Mouse (Mus musculus) stomach, embryonic 14.5 days (tissue): ENCODE measurements at regions not wholly inside any gene's neighbourhood (a gene's known extent, or its start where the extent isn't known, plus 50 kb on each side); places are given as distances from the start of the nearest gene placed in this dataset.

Source experiments
- ATAC-seq: fragments of 200-750 bp; cut with Nextera tagmentation; 2 replicates; pipeline ENCODE4 v1.8.0; 2017; ENCODE audit warnings: low read depth, moderate TSS enrichment; ENCODE audit not compliant: insufficient number of reproducible peaks, insufficient read depth, low FRiP score
- H3K27ac ChIP-seq: fragments of 300-500 bp; sonication (generic); 2 replicates; pipeline ENCODE4 v1.5.1; 2014; ENCODE audit warnings: mild to moderate bottlenecking, low read length, moderate library complexity, mixed read lengths
- H3K27me3 ChIP-seq: fragments of 300-500 bp; sonication (generic); 2 replicates; pipeline ENCODE4 v1.6.1; 2014; ENCODE audit warnings: low read length, control low read depth, mixed read lengths; ENCODE audit not compliant: control insufficient read depth, insufficient read depth
- H3K36me3 ChIP-seq: fragments of 300-500 bp; sonication (generic); 2 replicates; pipeline ENCODE4 v1.6.1; 2014; ENCODE audit warnings: mild to moderate bottlenecking, control low read depth, low read length, moderate library complexity, mixed read lengths; ENCODE audit not compliant: control insufficient read depth, insufficient read depth
- H3K4me1 ChIP-seq: fragments of 300-500 bp; sonication (generic); 2 replicates; pipeline ENCODE4 v1.6.1; 2014; ENCODE audit warnings: low read length, control low read depth, mixed read lengths; ENCODE audit not compliant: control insufficient read depth, insufficient read depth
- H3K4me2 ChIP-seq: fragments of 300-500 bp; sonication (generic); replicated peaks from 2 replicates; pipeline ENCODE4 v1.6.1; 2014; ENCODE audit warnings: low read depth, low read length, control low read depth
- H3K4me3 ChIP-seq: fragments of 300-500 bp; sonication (generic); 2 replicates; pipeline ENCODE4 v1.5.1; 2014; ENCODE audit warnings: low read depth, low read length, control low read depth
- H3K9ac ChIP-seq: fragments of 300-500 bp; sonication (generic); replicated peaks from 2 replicates; pipeline ENCODE4 v1.6.1; 2014; ENCODE audit warnings: low read depth, mild to moderate bottlenecking, control low read depth, low read length, moderate library complexity, mixed read lengths
- H3K9me3 ChIP-seq: fragments of 300-500 bp; sonication (generic); 2 replicates; pipeline ENCODE4 v1.6.1; 2016; ENCODE audit warnings: low read depth, low read length, control low read depth; ENCODE audit not compliant: control insufficient read depth
- WGBS: fragments of 180-500 bp; shearing (Covaris S2); extraction: QIAGEN DNeasy Blood & Tissue Kit; methylation state at CpG from one replicate; pipeline ENCODE4 v1.1.7; 2014; 5-methylcytosine and 5-hydroxymethylcytosine counted together

DNA sequence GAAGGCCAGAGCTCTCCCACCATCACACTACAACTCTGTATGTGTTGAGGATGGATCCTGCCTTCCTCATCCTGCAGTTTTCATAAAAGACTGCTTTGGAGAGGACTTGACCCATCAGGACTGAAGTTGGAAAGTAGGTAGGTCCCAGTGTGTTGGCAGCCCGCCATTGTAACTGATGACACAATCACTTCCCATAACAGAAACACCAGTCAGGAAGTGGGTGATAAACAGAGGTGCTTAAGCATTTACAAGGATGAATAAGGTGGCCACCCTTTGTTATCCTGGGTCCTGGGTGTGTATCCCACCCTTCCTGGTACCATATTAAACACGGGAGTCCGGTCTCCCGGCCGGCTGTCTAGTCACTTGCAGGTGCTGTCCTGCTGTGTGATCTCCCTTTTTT is 118.3 kb downstream of the Snx10 start:
- Histone ChIP-seq H3K27me3 (no peaks in the 10 kb centered on the region), H3K9me3 (no peaks in the 10 kb centered on the region), H3K9ac (no peak overlapping the region), H3K4me2 (no peak overlapping the region), H3K4me1 (no peaks in the 10 kb centered on the region), H3K27ac (no peak overlapping the region), H3K36me3 (no peaks in the 10 kb centered on the region), H3K4me3 (no peak overlapping the region)
- no peak for ATAC-seq
- 79% methylated on average over 5 of the region's 5 CpGs for WGBS

DNA sequence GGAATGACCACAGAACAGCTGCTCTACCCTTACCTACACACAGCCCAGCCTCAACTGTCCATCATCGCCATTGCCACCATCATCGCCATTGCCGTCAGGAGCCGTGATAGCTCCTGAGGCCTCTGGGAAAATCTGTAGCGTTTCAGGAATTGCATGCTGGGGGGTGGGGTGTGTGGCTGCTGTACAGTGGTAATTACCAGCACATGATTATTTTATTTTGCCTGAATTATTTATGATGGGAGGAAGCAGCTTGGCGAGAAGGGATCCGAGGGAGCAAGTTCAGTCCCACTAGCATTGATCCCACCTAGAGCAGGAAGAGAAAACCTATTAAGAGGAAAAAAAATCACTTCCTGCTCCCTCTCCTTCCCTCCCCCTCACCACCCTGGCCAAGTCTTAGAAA is 125.1 kb downstream of the Snx10 start:
- Histone ChIP-seq H3K4me3 (no peak overlapping the region), H3K4me1 (no peaks in the 10 kb centered on the region), H3K9ac (no peak overlapping the region), H3K27ac (no peak overlapping the region), H3K4me2 (no peak overlapping the region), H3K36me3 (no peaks in the 10 kb centered on the region), H3K27me3 (no peaks in the 10 kb centered on the region), H3K9me3 (no peaks in the 10 kb centered on the region)
- ATAC-seq, result no peak
- WGBS, result 85% methylated on average over 7 of the region's 7 CpGs

DNA sequence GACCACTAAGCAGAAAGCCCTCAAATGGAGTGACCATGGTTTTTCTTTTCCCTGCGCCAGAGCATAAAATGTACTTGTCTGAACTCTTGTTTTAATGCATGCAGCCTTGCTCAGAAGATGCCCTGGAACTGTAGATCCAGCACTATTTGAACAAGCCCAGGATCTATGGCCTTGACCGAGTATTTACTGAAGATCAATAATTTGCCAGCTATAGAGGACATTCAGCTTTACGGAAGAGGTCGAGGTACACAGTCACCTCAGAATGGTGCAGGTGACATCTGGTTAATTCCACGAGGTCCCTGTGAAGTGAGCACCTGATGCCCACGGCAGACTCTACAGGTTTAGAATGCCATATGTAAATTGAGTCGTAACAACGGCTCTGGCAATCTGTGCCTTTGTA is 130.1 kb downstream of the Snx10 start:
- Histone ChIP-seq H3K4me3 (no peak overlapping the region), H3K4me1 (no peaks in the 10 kb centered on the region), H3K9ac (no peak overlapping the region), H3K36me3 (no peaks in the 10 kb centered on the region), H3K4me2 (no peak overlapping the region), H3K27ac (no peak overlapping the region), H3K9me3 (no peaks in the 10 kb centered on the region), H3K27me3 (no peaks in the 10 kb centered on the region)
- 81% methylated on average over 8 of the region's 8 CpGs for WGBS
- no peak for ATAC-seq

DNA sequence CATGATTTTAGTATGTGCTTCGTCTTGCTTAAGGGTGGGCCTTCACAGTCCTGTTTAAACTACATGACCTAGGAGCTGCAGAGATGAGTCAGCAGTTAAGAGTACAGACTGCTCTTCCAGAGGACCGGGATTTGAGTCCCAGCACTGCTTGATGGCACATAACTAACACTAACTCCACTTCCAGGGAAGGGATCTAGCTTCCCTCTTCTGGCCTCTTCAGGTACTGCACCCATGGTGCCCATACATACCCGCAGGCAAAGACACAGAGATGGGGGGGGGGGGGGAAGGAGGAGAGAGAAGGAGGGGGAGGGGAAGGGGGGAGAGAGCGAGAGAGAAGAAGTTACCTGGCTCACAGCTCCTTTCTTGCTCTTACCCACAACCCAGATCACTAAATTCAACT is 131.3 kb downstream of the Snx10 start:
- ATAC-seq, result no peak
- no peaks in the 10 kb centered on the region for H3K36me3 ChIP-seq

DNA sequence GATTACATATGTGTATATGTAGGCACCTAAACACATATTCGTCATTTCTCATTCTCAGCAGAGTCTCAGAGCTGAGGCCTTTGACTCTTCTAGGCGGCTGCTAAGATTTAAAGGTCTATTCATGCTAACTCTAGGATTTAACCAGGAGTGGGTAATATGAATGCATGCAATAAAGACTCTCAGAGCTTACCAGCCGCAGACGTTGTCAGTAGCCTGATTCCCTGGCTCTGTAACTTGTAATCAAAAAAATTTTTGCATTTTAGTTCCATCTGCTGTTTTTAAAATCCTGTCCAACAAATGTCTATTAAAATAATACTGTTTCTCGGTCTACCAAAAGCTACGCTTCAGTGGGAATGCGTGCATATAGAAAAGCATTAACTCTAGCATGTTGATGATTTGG is 132.4 kb downstream of the Snx10 start:
- ATAC-seq, result no peak
- H3K9me3 ChIP-seq, result no peaks in the 10 kb centered on the region

More for the DNA sequence above, 131.3 kb downstream of the Snx10 start:
- WGBS, result 94% methylated on average over 4 of the region's 4 CpGs
- no peaks in the 10 kb centered on the region for H3K4me1 ChIP-seq
- no peak overlapping the region for H3K9ac ChIP-seq
- no peak overlapping the region for H3K4me3 ChIP-seq
- H3K27ac ChIP-seq, result no peak overlapping the region
- no peaks in the 10 kb centered on the region for H3K9me3 ChIP-seq
- no peaks in the 10 kb centered on the region for H3K27me3 ChIP-seq
- H3K4me2 ChIP-seq, result no peak overlapping the region

DNA sequence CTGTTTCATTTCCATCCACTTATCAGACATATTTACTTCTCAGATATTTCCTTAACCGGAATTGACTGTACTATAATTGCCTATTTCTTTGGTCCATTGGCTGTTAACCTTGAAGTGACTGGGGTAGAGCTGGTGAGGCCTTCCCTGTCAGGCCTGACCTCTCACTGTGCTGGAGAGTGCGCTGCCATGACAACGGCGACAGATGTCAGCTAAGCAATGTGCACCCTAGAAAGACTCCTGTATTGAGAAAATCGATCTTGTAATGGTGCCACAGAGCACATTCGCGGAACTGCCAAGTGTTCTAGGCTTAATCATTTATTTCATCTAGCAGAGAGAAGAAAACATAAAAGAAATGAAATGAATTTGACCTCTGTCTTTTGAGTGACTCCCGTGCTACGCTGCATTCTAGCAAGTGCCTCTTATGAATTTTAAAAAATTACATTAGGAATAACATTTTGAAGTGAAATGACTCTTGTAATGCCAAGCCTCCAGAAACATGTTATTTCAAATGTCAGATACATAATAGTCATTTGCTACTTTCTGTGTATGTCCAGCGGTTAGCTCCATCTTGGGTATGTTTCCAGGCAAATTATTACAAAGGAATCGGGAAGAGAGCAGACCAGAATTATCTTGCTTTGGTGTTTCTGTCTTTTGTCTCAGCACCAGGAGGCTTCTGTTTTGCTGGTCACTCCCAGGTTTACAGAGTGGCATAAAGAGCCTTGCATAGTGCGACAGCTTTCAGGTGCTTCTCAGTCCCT is 133.4 kb downstream of the Snx10 start:
- no peaks in the 10 kb centered on the region for H3K27me3 ChIP-seq
- no peaks in the 10 kb centered on the region for H3K4me1 ChIP-seq
- H3K4me2 ChIP-seq, result no peak overlapping the region
- no peak for ATAC-seq
- H3K9ac ChIP-seq, result no peak overlapping the region
- H3K27ac ChIP-seq, result no peak overlapping the region
- no peaks in the 10 kb centered on the region for H3K9me3 ChIP-seq
- no peaks in the 10 kb centered on the region for H3K36me3 ChIP-seq
- WGBS, result 59% methylated on average over 12 of the region's 12 CpGs
- no peak overlapping the region for H3K4me3 ChIP-seq

More for the DNA sequence above, 132.4 kb downstream of the Snx10 start:
- H3K4me1 ChIP-seq, result no peaks in the 10 kb centered on the region
- no peak overlapping the region for H3K27ac ChIP-seq
- H3K27me3 ChIP-seq, result no peaks in the 10 kb centered on the region
- no peak overlapping the region for H3K4me3 ChIP-seq
- WGBS, result 70% methylated on average over 7 of the region's 7 CpGs
- H3K4me2 ChIP-seq, result no peak overlapping the region
- no peaks in the 10 kb centered on the region for H3K36me3 ChIP-seq
- no peak overlapping the region for H3K9ac ChIP-seq

DNA sequence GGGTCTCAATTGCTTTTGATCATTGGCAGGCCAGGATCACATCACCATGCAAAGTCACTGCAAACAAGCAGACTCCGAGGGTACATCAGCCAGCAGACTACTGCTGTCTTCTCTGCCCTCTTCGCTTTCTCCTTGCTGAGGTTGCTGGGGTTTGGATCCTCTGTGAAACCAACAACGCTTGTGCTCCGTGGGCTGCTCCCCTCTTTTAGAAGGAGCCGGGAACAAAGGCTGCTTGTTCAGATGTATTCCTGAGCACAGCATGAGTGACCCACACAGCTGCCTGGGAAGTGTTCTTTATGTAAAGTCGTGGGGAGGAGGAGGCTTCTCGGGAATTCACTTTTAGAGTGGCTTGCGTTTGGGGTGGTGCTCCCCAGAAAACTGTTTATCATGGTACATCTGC is 134.7 kb downstream of the Snx10 start:
- no peak overlapping the region for H3K4me3 ChIP-seq
- H3K9me3 ChIP-seq, result no peaks in the 10 kb centered on the region
- no peaks in the 10 kb centered on the region for H3K4me1 ChIP-seq
- H3K4me2 ChIP-seq, result no peak overlapping the region
- no peak overlapping the region for H3K9ac ChIP-seq
- no peaks in the 10 kb centered on the region for H3K27me3 ChIP-seq
- H3K27ac ChIP-seq, result no peak overlapping the region
- no peaks in the 10 kb centered on the region for H3K36me3 ChIP-seq
- 33% methylated on average over 8 of the region's 8 CpGs for WGBS
- ATAC-seq, result no peak

DNA sequence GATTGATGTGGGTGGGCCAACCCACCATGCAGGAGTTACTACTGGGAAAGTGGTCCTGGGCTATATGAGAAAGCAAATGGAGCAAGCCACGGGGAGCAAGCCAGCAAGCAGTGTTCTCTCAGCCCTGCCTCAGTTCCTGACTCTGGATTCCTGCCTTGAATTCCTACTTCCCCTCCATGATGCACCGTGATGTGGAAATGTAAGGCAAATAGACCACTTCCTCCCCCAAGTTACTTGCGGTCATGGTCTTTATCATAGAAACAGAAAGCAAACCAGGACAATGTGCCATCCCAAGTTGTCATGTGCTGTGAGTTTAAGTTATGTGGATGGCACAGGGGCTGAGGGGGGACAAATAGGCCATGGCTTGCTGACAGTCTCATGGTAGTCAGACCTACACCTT is 139.5 kb downstream of the Snx10 start:
- no peaks in the 10 kb centered on the region for H3K4me1 ChIP-seq
- no peaks in the 10 kb centered on the region for H3K36me3 ChIP-seq
- no peaks in the 10 kb centered on the region for H3K27me3 ChIP-seq
- 90% methylated on average over 3 of the region's 3 CpGs for WGBS
- H3K4me3 ChIP-seq, result no peak overlapping the region
- no peak overlapping the region for H3K27ac ChIP-seq
- ATAC-seq, result no peak
- no peak overlapping the region for H3K4me2 ChIP-seq
- 0 out of 2 replicates have a peak, but pooled peaks cover 6% of the 10 kb centered on the region for H3K9me3 ChIP-seq
- no peak overlapping the region for H3K9ac ChIP-seq

DNA sequence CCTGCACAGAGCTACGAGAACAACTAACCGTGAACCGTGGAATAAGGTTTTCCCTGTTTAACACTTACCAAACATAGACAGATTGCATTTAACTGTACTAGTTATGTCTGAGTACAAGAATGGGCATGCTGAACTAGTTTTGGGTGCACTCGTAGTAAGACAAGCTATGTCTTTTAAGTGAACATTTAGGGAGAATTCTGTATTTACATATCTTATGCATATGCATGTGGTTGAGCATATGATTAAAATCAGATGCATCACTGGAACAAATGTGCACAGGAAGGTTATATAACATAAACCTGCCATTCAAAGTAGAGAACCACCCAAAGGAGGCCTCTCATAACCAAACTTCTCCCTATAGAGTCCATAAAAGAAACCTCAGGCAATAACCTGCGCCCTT is 140.3 kb downstream of the Snx10 start:
- WGBS, result 93% methylated on average over 5 of the region's 5 CpGs
- no peak overlapping the region for H3K4me3 ChIP-seq
- ATAC-seq, result no peak
- H3K4me1 ChIP-seq, result no peaks in the 10 kb centered on the region
- H3K27ac ChIP-seq, result no peak overlapping the region
- H3K36me3 ChIP-seq, result no peaks in the 10 kb centered on the region
- H3K27me3 ChIP-seq, result no peaks in the 10 kb centered on the region
- no peak overlapping the region for H3K4me2 ChIP-seq
- H3K9me3 ChIP-seq, result 0 out of 2 replicates have a peak, but pooled peaks cover 6% of the 10 kb centered on the region
- no peak overlapping the region for H3K9ac ChIP-seq
